Mouse (Mus musculus) left cerebral cortex, adult 8-10 months (tissue): ENCODE results near the gene Lmod1. TPM values are rescaled to one million over a fixed set of nuclear protein-coding genes. Genes with fewer than 3 reads are reported as not detected.

Source experiments
- DNase-seq, 2 experiments: peaks; one replicate each; pipeline ENCODE4 v3.0.0; 2022; ENCODE audit warnings: low spot score in 2 of 2
- total RNA-seq, 4 experiments: library from RNA; stranded (reverse); gene quantifications; 2 replicates each; pipeline ENCODE4 v1.2.4; 2022

Lmod1 gene
- total RNA-seq, 4 experiments from 2014 or later: 0.38 to 0.91 (median 0.77) TPM

DNA sequence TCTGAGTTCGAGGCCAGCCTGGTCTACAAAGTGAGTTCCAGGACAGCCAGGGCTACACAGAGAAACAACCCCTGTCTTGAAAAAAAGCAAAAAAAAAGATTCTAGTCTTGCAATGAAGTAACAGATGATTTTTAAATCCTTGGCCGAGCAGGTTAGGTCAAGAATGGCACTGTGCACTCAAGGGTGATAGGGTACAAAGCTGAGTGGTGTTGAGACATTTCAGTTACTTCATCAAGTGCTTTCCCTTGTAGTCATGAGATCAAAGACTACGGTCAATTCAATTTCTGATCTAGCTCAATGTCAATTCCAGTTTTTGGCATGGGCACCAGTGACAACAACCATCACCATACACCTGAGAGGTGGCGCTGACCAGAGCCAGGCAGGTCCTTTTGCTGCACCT, 84.4 kb downstream of the Lmod1 start:
- no peak for DNase-seq

DNA sequence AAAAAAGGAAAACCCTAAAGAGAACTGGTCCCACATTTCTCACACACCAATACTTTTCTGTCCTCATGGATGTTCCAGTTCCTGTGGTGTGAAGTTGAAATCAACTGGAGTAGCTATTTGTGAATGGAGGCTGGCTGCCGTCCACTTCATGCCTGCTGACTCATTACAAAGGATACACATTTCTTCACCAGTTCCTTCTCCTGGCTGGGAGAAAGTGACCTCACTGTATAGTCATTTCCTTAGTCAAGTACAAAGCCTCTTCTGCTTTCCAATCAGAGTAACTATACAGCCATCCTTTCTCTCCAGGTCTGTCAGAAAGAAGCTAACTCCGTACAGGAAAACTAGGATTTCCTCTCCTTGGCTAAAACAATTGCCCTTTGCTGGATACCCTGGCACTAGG, 86.4 kb downstream of the Lmod1 start:
- DNase-seq: peak in 1 of 2 experiments; percentile 47

DNA sequence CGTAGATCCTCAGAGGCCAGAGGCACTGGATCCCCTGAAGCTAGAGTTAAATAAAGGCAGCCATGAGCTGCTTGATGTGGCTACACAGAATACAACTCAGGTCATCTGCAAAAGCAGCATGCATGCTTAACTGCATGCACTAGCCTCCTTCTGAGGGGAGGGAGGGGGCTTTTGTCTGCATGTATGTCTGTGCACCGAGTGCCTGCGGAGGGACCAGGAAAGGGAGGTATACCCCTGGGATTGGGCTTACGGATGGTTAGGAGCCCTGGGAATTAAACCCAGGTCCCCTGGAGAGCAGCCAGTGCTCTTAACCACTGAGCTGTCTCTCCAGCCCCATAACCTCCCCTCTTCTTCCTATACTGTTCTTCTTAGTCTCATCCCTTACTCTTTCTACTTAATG, 87.5 kb downstream of the Lmod1 start:
- no peak for DNase-seq

DNA sequence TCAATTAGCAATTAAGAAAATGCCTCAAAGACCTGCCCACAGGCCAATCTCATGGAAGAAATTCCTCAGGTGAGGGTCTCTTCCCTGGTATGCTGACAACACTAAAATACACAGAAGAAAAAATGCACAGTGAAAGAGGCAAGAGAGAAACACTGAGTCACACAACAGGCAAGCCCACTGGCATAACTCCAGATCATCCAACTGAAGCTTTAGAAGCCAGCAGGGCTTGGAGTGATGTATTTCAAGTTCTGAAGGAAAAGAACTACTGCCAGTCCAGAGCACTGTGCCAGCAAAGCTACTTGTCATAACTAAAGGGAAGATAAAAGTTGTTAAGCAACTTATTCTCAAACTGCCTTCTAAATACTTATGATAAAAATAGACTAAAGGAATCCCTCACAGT, 89.4 kb downstream of the Lmod1 start:
- no peak for DNase-seq

Other genes with a start within 250 kb of the Lmod1 start
- 1 to 10 TPM; 1.2 to 2.4 (median 1.7) TPM for gene Lgr6, start 219.5 kb upstream of the Lmod1 start, total RNA-seq
- 1 to 10 TPM; 1.3 to 1.5 (median 1.3) TPM for gene Ptpn7, start 192.1 kb upstream of the Lmod1 start, total RNA-seq
- gene Arl8a, start 178.0 kb upstream of the Lmod1 start, total RNA-seq: 100 to 1,000 TPM; 255 to 276 (median 267) TPM
- gene Gpr37l1, start 157.1 kb upstream of the Lmod1 start, total RNA-seq: 100 to 1,000 TPM; 177 to 205 (median 196) TPM
- under 1 TPM in 2 of 4 experiments, not detected in 2; 0.19 to 0.20 TPM for gene Elf3, start 66.2 kb upstream of the Lmod1 start, total RNA-seq
- 10 to 100 TPM; 47.8 to 53.4 (median 49.7) TPM for gene Rnpep, start 40.7 kb upstream of the Lmod1 start, total RNA-seq
- gene Timm17a, start 11.0 kb upstream of the Lmod1 start, total RNA-seq: 100 to 1,000 TPM; 171 to 192 (median 176) TPM
- gene Shisa4, start 50.4 kb downstream of the Lmod1 start, total RNA-seq: 100 to 1,000 TPM; 167 to 177 (median 171) TPM
- 100 to 1,000 TPM; 154 to 181 (median 170) TPM for gene Ipo9, start 105.7 kb downstream of the Lmod1 start, total RNA-seq